Mouse (Mus musculus) embryonic facial prominence, embryonic 11.5 days (tissue): ENCODE results near the gene Slc22a27. TPM values are rescaled to one million over a fixed set of nuclear protein-coding genes. Genes with fewer than 3 reads are reported as not detected.

Source experiments
- microRNA-seq: library from miRNA; unstranded; fragments of <30 nt; microRNA quantifications from one replicate; pipeline ENCODE4, GENCODE M21; 2016; ENCODE audit warnings: borderline number of aligned reads
- polyA plus RNA-seq: library from polyadenylated mRNA; unstranded; fragments of >200 nt; fragmentation: Nextera tagmentation; extraction: Ambion mirVana; gene quantifications from 2 replicates; pipeline ENCODE4 v1.2.1, GENCODE M21; 2014

Gene Slc22a27
- polyA plus RNA-seq, 1 experiment from 2014 or later, result not detected

Small RNA genes within 50 kb of the gene (microRNA-seq; reads per million reads assigned to microRNA genes)
- not detected for gene Gm24951

Other genes with a start within 250 kb of the Slc22a27 start
- gene Slc22a26, start 163.4 kb downstream of the Slc22a27 start, polyA plus RNA-seq, result not detected in 2 replicates
- gene Slc22a28, start 166.0 kb upstream of the Slc22a27 start, polyA plus RNA-seq, result not detected in 2 replicates